Mouse (Mus musculus) right cerebral cortex, postnatal 14 days (tissue): Measurements from ENCODE around the gene Myo3b.

Experiments used
- DNase-seq: peaks from one replicate; pipeline ENCODE4 v3.0.0; 2022

Gene Myo3b

GRCm38 (mm10) chr2:70292776-70293175 is 253.8 kb downstream of the Myo3b start:
- DNase-seq, result no peak

DNA sequence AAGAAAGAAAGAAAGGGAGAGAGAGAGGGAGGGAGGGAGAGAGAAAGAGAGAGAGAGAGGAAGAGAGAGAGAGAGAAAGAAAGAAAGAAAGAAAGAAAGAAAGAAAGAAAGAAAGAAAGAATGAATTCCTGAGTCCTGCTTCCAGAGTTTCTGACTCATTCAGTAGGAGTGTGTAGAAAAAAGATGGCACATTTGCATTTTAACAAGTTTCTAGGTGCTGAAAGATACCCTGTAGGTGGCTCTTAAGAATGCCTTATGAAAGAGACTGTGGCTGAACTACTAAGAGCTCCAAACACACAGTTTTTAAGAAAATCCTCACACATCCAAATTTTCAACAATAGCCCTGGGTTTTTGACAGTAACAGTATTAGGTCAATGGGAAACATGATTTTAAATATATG is 264.0 kb downstream of the Myo3b start:
- DNase-seq, result no peak

- DNase-seq, result no peak
Measured at GRCm38 (mm10) chr2:70315125-70315524, 276.2 kb downstream of the Myo3b start.

DNA sequence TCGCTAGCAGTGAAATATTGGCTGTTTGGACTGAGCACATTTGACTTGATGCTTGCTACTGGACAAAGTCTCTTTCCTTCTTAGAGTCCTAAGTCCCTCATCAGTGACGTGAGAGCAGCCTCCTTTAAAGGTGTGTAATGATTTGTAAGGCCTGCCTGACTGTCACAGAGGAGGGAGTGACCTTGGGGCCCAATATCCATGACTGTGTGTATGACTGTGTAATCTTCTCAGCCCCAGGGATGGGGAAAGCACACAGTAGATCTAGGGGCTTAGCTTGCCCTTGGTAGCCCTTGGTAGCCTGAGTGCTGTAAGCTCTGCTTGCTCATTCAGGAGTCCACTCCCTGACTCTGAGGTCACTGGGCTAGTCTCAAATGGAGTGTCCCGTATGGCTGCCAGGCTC is 276.8 kb downstream of the Myo3b start:
- DNase-seq, result no peak

DNA sequence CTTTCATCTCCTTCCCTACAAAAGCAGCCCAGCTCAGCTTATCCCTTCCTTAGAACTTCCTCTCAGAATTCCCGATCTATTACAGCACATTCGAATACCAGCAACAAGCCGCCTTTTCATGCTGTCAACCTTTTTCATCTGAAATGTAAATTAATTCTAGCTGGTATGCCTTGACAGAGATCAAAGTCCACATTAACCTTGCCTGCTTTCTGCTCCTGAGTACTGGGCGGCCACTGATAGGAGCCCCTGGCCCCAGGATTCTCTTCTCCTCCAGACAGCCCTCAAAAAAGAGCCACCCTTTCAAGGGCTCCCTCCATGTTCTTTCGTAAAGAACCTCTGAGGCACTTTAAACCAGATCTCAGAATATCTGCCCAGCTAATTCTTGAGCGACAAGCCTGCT is 278.9 kb downstream of the Myo3b start:
- no peak for DNase-seq

DNA sequence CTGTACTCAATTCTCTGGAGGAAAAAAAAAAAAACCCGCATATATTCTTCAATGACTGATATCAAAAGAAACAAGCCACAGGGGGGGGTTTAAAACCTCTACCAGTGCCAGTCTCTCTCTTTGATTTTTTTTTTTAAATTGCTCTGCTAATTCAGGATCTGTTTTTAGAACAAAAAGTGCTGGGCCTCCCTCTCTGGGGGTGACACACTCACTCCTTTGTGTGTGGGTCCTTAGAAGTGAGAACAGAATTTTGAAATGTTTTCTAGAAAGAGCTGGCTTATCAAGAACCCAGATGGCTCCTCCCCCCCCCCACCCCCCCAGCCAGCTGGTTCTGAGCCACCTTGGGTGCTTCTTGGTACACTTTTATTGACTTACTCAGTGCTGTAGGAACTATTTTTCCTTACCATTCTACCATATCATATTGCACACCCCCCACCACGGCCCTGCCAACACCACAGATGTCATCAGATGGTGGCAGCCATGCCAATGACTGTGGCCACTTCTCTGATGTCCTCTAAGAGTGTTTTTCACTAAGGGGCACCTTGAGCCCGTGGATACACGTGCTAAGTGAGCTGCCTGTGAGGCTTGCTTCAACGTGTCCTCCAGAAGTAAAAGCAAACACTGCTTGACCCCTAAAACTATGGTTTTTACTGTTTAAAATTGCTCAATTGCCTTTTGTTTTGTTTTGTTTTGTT is 280.1 kb downstream of the Myo3b start:
- no peak for DNase-seq

- no peak for DNase-seq
Measured at GRCm38 (mm10) chr2:70322767-70323166, 283.8 kb downstream of the Myo3b start.

DNA sequence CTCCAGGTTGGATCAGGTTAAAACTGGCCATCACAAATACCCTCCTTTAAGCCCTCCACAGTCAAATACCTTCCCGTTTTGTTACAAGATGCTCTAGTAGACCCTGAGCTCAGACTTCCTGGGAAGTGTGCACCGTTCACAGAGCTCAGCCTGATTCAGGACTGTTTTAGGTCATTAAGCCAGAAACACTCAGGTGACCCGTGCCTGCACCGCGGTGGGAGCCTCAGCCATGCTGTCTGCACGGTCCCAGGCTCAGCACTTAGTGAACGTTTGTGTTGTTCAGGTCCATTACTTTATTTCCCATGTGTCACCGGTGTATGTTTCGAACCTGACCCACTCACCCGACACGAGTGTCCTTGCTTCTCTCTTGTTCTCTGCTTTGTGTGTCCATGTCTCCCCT is 288.7 kb downstream of the Myo3b start:
- DNase-seq, result no peak

- no peak for DNase-seq
Measured at GRCm38 (mm10) chr2:70332905-70333304, 294.0 kb downstream of the Myo3b start.

DNA sequence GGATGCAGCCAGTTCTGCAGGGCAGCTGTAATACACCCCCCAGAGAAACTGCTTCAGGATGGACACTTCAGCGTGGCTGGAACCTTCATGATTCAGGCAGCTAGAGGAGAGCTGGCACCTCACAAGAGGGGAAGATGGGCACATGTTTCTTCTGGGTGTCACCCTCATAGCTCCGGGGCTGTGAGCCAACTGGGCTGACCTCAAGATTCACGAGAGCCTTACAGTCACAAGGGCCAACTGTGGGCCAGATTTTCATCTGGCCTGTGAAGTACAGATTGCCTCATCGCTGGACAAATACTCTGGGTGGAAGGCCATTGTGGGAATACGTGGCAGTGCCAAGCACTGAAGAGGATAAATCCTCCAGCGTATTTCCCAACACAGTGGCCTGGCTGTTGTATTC is 294.6 kb downstream of the Myo3b start:
- no peak for DNase-seq

DNA sequence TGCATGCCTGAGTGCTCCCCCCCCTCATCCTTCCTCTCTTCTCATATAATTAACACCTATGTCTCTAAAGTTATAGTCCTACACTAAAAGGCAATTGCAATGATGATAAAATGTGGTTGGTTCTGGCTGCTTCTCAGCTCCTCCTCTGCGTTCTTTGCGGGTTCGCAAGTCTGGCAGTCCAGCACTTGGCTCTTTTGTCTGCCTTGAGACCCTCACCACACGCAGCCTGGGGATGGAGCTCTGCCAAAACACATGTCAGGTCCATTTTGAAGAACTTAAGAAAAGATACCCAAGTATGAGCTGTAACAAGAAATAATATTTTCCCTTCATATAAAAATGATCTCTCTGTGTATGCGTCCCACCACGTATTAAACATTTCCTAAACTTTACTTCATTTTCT is 297.6 kb downstream of the Myo3b start:
- no peak for DNase-seq

GRCm38 (mm10) chr2:70337208-70337611 is 298.3 kb downstream of the Myo3b start:
- DNase-seq, result no peak

GRCm38 (mm10) chr2:70337869-70338268 is 298.9 kb downstream of the Myo3b start:
- no peak for DNase-seq

- DNase-seq, result no peak
Measured at GRCm38 (mm10) chr2:70339061-70339460, 300.1 kb downstream of the Myo3b start.

GRCm38 (mm10) chr2:70339501-70339900 is 300.6 kb downstream of the Myo3b start:
- no peak for DNase-seq

GRCm38 (mm10) chr2:70340224-70340623 is 301.3 kb downstream of the Myo3b start:
- no peak for DNase-seq

DNA sequence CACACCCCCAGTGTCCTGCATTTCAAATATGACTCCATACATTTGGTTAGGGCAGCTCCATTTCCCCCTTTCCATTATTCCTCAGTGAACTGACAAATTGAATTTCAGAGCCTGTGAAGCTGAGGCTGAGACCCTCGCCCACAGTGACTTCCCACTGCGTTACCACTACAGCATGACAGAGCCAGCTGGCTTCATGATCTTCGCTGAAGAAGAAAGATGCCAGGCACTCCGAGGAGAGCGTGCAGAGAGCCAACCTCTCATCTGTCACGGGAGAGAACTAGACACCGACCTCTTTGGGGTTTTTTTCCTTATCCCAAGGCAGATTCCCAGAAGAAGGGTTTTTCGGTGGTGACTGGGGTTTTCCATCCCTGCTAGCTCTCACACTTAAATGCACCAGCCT is 306.2 kb downstream of the Myo3b start:
- no peak for DNase-seq

DNA sequence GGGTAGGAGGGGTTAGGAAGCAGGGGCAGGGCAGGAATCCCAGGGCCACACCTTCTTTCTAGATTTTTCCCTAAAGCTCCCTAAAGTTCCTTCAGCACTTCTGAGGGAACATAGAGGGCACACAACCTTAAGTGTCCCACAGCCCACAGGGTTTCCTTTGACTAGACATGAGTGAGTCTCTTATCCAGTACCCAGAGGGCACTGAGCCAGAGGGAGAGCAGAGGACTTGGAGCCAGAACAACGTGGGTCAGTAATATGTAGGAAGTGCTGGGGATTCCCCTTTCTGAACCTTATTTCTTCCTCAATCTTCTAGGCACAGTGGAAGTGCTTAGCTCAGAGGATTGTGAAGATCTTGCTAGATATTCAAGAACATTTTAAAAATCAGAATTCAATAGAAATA is 308.6 kb downstream of the Myo3b start:
- DNase-seq, result no peak

- no peak for DNase-seq
Measured at GRCm38 (mm10) chr2:70348793-70349553, 310.0 kb downstream of the Myo3b start.

DNA sequence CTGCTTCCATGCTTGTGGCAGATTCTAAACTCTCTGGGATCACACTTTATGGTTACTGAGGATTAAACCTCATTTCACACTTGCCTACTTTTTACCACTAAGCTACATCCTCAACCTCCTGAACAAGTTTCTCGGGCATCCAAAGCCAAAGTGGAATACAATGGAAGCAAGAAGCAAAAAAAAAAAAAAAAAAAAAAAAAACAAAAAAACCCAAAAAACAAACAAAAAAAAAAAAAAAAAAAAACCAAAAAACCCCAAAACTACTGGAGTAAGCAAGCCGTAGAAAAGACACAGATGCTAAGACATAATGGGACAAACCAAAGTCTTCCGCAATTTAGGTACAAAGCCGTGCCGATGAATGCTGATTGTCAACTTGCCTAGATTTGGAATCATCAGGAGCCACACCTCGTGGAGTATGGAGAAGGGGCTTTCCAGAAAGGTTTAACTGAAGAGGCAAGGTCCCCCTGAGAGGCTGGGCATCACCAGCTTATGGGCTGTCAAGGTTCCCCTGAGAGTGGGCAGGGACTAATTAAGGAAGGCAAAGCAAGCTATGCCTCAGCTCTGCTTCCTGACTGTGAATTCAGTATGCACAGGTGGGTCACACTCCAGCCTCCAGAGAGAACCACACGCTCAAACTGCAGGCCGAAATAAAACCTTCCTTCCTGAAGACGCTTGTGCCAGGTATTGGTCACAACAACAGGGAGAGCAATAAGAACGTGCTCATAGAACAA is 313.7 kb downstream of the Myo3b start:
- no peak for DNase-seq

DNA sequence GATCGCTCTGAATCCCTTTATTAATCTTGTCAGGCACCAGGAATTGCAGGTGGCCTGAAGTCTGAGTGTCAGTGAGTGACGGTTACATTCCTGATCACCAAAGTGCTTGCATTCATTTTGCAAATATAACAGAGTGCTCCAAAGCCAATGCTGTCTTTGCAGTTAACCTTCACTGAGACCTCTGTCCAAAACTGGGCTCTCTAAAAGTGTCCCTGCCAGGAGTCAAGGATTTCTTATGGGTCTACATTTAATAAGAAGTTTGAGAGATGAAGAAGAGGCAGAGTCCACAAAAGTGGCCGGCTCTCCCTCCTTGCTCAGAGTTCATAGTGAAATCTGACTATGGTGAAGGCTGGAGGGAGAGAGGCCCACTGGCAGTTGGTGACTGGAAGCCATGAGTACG is 315.1 kb downstream of the Myo3b start:
- no peak for DNase-seq

DNA sequence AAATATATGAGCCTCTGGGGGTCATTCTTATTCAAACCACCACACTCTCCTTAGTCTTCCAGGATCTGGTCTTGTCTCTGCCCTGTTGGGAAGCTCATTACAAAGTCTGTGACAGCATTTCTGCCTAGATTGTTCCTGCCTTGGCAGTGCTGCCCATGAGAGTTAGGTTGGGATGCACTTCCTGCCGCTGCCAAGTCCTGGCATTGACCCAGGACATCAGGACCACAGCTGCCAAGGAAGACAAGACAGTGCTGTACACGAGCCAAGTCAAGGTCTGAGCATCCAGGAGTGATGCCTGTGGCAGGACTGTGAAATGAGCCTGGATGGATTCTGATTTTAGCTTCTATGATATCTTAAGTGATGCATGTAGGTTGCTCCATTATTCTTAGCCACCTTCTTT is 316.1 kb downstream of the Myo3b start:
- no peak for DNase-seq

DNA sequence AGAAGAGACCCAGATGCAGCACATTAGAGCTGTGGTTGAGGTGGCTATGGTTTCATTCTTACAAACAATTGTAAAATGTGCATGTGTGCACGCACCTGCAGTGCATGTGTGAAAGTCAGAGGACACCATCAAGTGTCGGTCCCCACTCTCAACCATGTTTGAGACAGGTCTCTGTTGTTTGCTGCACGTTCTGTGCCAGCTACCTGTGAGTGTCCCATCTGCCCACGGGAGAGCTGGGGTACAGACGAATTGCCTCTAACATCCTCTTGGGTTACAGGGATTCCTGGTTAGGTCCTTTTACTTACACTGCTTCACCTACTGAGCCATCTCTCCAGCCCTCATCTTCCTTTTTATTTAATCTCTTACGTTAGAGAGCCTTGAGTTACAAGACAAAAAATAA is 330.5 kb downstream of the Myo3b start:
- no peak for DNase-seq

- DNase-seq, result no peak
Measured at GRCm38 (mm10) chr2:70379341-70379740, 340.4 kb downstream of the Myo3b start.
